Mouse (Mus musculus) small intestine, adult 2 months (tissue): Measurements from ENCODE around the gene Arsa.

Experiments
- CTCF ChIP-seq: fragments of 200-500 bp; IDR thresholded peaks from 2 replicates; pipeline ENCODE4 v1.5.1; 2012; ENCODE audit warnings: low read depth, mild to moderate bottlenecking, control low read depth, inconsistent platforms, low read length, moderate library complexity, mixed read lengths; ENCODE audit not compliant: insufficient replicate concordance, insufficient read length; ENCODE audit errors: extremely low read depth
- POLR2A ChIP-seq: fragments of 200-500 bp; IDR thresholded peaks from 2 replicates; pipeline ENCODE4 v1.6.1; 2012; ENCODE audit warnings: low read depth, mild to moderate bottlenecking, control low read depth, inconsistent platforms, low read length, moderate library complexity

DNA sequence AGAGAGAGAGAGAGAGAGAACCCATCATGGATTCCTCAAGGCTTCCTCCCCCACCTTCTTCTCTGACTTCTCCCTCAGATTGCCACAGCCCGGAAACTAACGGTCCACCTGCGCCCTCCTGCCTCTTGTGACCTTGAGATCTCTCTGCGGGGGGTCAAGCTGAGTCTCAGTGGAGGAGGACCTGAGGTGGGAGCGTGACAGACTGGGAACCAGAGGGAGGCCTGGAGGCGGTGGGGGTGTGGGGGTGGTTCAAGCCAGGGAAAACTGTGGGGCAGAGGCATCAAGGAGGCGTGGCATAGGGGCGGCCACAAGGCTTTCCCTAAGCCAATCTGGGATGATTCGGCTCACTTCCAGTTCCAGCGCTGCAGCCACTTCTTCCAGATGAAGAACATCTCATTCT lies 16.9 kb downstream of the Arsa start:
- TF ChIP-seq CTCF (no peak), POLR2A (no peak)
